Mouse (Mus musculus) brain, adult 2 months (tissue): Measurements from ENCODE around the gene Rbm33.

ENCODE experiments used
- DNase-seq: peaks from one replicate; pipeline ENCODE4 v3.0.0; 2011; ENCODE audit warnings: low read depth, low spot score

Rbm33 gene

DNA sequence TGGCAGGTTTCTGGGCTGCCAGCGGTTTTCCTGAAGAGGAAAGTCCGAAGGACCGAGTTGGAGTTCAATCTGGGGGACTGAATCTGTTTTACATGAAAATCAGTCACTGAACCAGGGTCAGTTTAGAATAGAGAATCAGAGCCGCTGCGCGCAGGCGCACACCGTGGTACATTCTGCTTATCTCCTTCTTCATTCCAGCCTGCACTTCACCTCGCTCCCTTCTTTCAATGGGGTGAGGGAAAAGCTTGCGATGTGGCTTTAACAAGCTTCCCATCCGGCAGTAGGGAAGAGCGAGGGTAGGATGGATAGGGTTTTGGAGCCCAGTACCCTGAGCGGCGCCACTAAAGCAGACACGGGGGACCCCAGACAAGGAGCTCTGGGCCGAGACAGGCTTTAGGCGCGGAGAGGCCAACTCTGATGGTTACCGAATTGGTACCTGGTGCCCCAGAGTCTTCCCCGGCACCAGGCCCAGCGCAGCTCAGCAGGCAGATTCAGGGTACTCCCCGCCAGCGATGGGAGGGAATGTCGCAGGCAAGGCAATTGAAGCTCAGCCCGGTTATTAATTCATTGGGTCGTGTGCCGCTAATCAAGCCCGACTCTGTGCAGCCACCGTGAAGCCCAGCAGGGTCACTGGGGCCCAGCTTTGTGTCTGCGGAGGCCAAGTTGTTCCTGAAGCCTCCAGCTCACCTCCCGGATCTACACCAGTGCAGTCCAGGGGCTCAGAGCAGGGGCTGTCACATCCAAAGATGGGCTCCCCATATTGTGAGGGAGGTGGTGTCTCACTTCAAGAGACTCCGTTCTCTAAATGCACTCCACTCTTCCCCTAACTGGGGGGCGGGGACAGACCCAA, 146.0 kb downstream of the Rbm33 start:
- no peak for DNase-seq

DNA sequence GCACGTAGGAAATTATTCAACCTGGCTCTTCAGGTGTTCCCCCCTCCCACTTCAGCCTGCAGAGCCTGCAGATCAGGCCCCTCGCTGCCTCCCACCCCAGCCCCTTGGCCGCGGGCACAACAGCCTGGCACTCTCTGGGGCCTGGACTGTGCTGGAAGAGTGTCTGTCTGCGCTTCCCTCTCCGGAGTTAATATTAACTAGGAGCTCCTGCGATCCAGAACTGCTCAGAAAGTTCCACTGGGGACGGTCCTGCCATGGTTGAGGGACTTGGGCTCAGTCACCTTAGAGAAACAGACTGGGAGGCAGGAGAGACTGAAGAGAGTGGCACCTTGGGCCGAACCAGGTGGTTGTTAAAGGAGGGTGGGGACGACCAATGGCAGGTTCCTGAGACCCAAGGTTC, 146.7 kb downstream of the Rbm33 start:
- no peak for DNase-seq

- DNase-seq = peak; percentile 63
These were observed 147.6 kb downstream of the Rbm33 start for GRCm38 (mm10) chr5:28464361-28465098.

DNA sequence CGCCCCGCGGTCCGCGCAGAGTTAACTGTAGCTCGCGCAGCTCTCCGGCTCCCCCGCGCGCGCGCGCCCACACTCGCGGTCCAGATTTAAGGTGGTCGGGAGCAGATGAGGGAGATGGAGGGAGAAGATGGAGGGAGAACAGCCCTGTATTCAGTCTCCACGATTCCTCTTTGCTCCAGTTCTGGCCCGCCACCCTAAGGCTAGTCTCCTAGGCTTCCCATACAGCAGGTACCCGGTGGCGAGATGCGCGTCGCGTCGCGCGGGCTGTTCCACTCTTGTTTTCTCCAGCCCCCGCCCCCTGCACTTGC, 148.1 kb downstream of the Rbm33 start:
- peak; percentile 72 for DNase-seq

DNA sequence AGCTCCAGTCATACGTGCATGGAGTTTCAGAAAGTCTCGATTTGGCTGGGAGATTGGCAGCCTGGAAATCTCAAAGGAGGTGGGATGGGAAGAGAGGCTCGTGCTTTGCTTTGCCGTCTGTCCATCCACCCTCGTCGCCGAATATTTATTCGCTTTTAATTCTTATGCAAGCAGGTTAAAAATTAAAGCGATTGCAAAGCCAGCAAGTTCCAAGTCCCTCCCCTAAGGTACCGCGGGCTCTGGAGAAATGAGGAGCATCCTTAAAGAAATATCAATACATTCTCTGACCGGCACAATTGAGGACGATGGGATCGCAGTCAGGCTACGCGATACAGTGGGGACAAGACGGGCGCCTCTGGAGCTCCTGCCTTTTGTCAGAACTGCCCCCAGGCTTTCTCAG, 148.6 kb downstream of the Rbm33 start:
- DNase-seq = peak; percentile 43

DNA sequence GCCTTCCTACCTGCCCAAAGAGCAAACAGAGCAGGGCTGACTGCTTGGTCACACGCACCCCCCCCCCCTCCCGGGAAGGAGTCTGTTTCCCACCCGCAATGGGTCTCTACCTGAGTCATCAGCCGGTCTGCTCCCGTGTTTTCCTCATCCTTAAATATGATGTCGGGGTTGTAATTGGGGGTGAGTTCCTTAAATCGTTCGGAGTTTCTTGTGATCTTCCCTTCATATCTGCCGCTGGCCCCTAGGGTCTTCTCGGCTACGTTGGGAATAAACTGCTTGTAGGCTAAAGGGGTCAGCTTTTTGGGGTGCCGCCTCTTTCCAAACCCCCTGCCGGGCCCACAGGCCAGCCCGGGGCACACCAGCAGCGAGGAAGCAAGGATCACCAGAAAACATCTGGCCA, 149.4 kb downstream of the Rbm33 start:
- no peak for DNase-seq

DNA sequence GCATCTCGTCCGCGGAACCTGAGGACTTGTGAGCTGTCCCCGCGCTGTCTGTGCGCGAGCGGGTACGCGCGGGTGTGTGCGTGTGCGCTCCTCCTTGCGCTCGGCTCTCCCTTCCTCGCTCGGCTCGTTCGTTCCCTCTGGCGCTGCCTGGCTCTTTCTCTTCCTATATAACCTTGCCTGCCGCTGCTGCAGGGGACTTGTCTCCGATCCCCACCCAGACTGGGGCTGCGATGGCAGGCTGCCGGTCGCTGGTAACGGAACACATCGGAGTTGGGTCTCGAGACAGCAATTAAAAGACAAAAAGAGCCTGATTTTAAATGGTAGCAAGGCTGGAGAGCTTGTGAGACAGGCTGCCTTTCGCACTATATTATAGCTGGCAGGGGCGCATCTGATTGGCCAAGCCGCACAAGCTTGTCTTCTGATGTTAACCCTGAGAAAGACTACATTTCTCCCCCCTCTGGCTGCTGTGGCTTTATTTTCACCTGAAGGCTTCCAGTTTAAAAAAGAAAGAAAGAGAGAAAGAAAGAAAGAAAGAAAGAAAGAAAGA, 149.9 kb downstream of the Rbm33 start, which contains the start of gene Shh:
Gene Shh (minus strand): TSS at position 497 of the 547 bp plus-strand sequence.
- peak; percentile 79 for DNase-seq
